Mouse (Mus musculus) lung, embryonic 15.5 days (tissue): ENCODE measurements around the gene Phc2. TPM values are rescaled to one million over a fixed set of nuclear protein-coding genes. Genes with fewer than 3 reads are reported as not detected.

Experiments
- ATAC-seq: fragments of 200-750 bp; cut with Nextera tagmentation; 2 replicates; pipeline ENCODE4 v1.8.0; 2017; ENCODE audit warnings: moderate number of reproducible peaks, borderline replicate concordance; ENCODE audit not compliant: low FRiP score, low TSS enrichment; ENCODE audit errors: extremely low read depth
- H3K27ac ChIP-seq: fragments of 300-500 bp; sonication (generic); 2 replicates; pipeline ENCODE4 v1.5.1; 2015; ENCODE audit warnings: moderate library complexity, mild to moderate bottlenecking, inconsistent platforms
- H3K27me3 ChIP-seq: fragments of 300-500 bp; sonication (generic); 2 replicates; pipeline ENCODE4 v1.6.1; 2015; ENCODE audit warnings: inconsistent platforms
- H3K36me3 ChIP-seq: fragments of 300-500 bp; sonication (generic); 2 replicates; pipeline ENCODE4 v1.6.1; 2015; ENCODE audit warnings: inconsistent platforms
- H3K4me1 ChIP-seq: fragments of 300-500 bp; sonication (generic); 2 replicates; pipeline ENCODE4 v1.6.1; 2015; ENCODE audit warnings: inconsistent platforms
- H3K4me2 ChIP-seq: fragments of 300-500 bp; sonication (generic); 2 replicates; pipeline ENCODE4 v1.6.1; 2015; ENCODE audit warnings: inconsistent platforms, mild to moderate bottlenecking, moderate library complexity
- H3K4me3 ChIP-seq: fragments of 300-500 bp; sonication (generic); 2 replicates; pipeline ENCODE4 v1.5.1; 2015; ENCODE audit warnings: mild to moderate bottlenecking, inconsistent platforms
- H3K9ac ChIP-seq: fragments of 300-500 bp; sonication (generic); 2 replicates; pipeline ENCODE4 v1.6.1; 2015; ENCODE audit warnings: inconsistent platforms
- H3K9me3 ChIP-seq: fragments of 300-500 bp; sonication (generic); 2 replicates; pipeline ENCODE4 v1.6.1; 2016; ENCODE audit warnings: inconsistent platforms
- WGBS: fragments of 180-500 bp; shearing (Covaris S2); methylation state at CpG from one replicate; pipeline ENCODE4 v1.1.7; 2015; 5-methylcytosine and 5-hydroxymethylcytosine counted together
- polyA plus RNA-seq: library from polyadenylated mRNA; unstranded; fragments of >200 nt; fragmentation: Nextera tagmentation; extraction: Ambion mirVana; gene quantifications from 2 replicates; pipeline ENCODE4 v1.2.1, GENCODE M21; 2015

The Phc2 gene
- polyA plus RNA-seq, 1 experiment from 2014 or later: 83.5 TPM

GRCm38 (mm10) chr4:128711455-128712135, 57.1 kb downstream of the Phc2 start:
- 7% methylated on average over 24 of the region's 24 CpGs for WGBS
- Histone ChIP-seq H3K9ac (peak overlapping the region; percentile 31), H3K4me1 (peaks cover 45% of the 10 kb centered on the region), H3K4me3 (peak overlapping the region; percentile 30), H3K36me3 (no peaks in the 10 kb centered on the region), H3K9me3 (no peaks in the 10 kb centered on the region), H3K27me3 (no peaks in the 10 kb centered on the region), H3K4me2 (peak overlapping the region; percentile 62), H3K27ac (peak overlapping the region; percentile 1; the same call in 1 of the 2 replicates)
- ATAC-seq: peak; percentile 49; the same call in 1 of the 2 replicates

- no peaks in the 10 kb centered on the region for H3K9me3 ChIP-seq
- peak overlapping the region; percentile 31; the same call in 1 of the 2 replicates for H3K9ac ChIP-seq
- ATAC-seq: no peak
- peak overlapping the region; percentile 30 for H3K4me3 ChIP-seq
- 0 out of 2 replicates have a peak overlapping the region, but pooled peaks have one; percentile 1 for H3K27ac ChIP-seq
- no peaks in the 10 kb centered on the region for H3K27me3 ChIP-seq
- H3K4me2 ChIP-seq: peak overlapping the region; percentile 62
- WGBS: 57% methylated on average over 13 of the region's 13 CpGs
- H3K36me3 ChIP-seq: no peaks in the 10 kb centered on the region
- peaks cover 42% of the 10 kb centered on the region for H3K4me1 ChIP-seq
These were observed 57.7 kb downstream of the Phc2 start for GRCm38 (mm10) chr4:128712136-128712655.

- 81% methylated on average over 6 of the region's 6 CpGs for WGBS
- Histone ChIP-seq H3K4me3 (no peak overlapping the region), H3K27me3 (no peaks in the 10 kb centered on the region), H3K36me3 (no peaks in the 10 kb centered on the region), H3K9me3 (no peaks in the 10 kb centered on the region), H3K9ac (no peak overlapping the region), H3K4me2 (no peak overlapping the region), H3K27ac (no peak overlapping the region), H3K4me1 (peaks cover 42% of the 10 kb centered on the region)
- no peak for ATAC-seq
These were observed 58.4 kb downstream of the Phc2 start for GRCm38 (mm10) chr4:128712941-128713340.

GRCm38 (mm10) chr4:128715241-128716204, 61.0 kb downstream of the Phc2 start:
- Histone ChIP-seq H3K36me3 (no peaks in the 10 kb centered on the region), H3K27me3 (no peaks in the 10 kb centered on the region), H3K4me3 (no peak overlapping the region), H3K4me2 (peak overlapping the region; percentile 39), H3K4me1 (peaks cover 57% of the 10 kb centered on the region), H3K9me3 (no peaks in the 10 kb centered on the region), H3K27ac (peak overlapping the region; percentile 88), H3K9ac (no peak overlapping the region)
- peak; percentile 78 for ATAC-seq
- 7% methylated on average over 14 of the region's 14 CpGs for WGBS

GRCm38 (mm10) chr4:128716279-128716678, 61.8 kb downstream of the Phc2 start:
- ATAC-seq: no peak
- Histone ChIP-seq H3K4me3 (no peak overlapping the region), H3K4me1 (peaks cover 59% of the 10 kb centered on the region), H3K9me3 (no peaks in the 10 kb centered on the region), H3K4me2 (peak overlapping the region; percentile 39), H3K27me3 (no peaks in the 10 kb centered on the region), H3K27ac (peak overlapping the region; percentile 88), H3K9ac (no peak overlapping the region), H3K36me3 (no peaks in the 10 kb centered on the region)
- 27% methylated on average over 4 of the region's 4 CpGs for WGBS

- H3K27me3 ChIP-seq: no peaks in the 10 kb centered on the region
- no peaks in the 10 kb centered on the region for H3K36me3 ChIP-seq
- H3K27ac ChIP-seq: peak overlapping the region; percentile 88
- H3K9ac ChIP-seq: no peak overlapping the region
- H3K4me1 ChIP-seq: peaks cover 59% of the 10 kb centered on the region
- H3K9me3 ChIP-seq: no peaks in the 10 kb centered on the region
- 48% methylated on average over 9 of the region's 9 CpGs for WGBS
- no peak overlapping the region for H3K4me2 ChIP-seq
- H3K4me3 ChIP-seq: no peak overlapping the region
- no peak for ATAC-seq
These were observed 62.2 kb downstream of the Phc2 start for GRCm38 (mm10) chr4:128716731-128717130.

GRCm38 (mm10) chr4:128720110-128720509, 65.6 kb downstream of the Phc2 start:
- no peak overlapping the region for H3K4me2 ChIP-seq
- no peak overlapping the region for H3K9ac ChIP-seq
- peak overlapping the region; percentile 80 for H3K27ac ChIP-seq
- 3% methylated on average over 5 of the region's 5 CpGs for WGBS
- peaks cover 48% of the 10 kb centered on the region for H3K4me1 ChIP-seq
- no peaks in the 10 kb centered on the region for H3K9me3 ChIP-seq
- H3K36me3 ChIP-seq: no peaks in the 10 kb centered on the region
- no peak overlapping the region for H3K4me3 ChIP-seq
- ATAC-seq: peak; percentile 80
- no peaks in the 10 kb centered on the region for H3K27me3 ChIP-seq

GRCm38 (mm10) chr4:128721061-128721648, 66.7 kb downstream of the Phc2 start:
- 73% methylated on average over 9 of the region's 9 CpGs for WGBS
- H3K9me3 ChIP-seq: no peaks in the 10 kb centered on the region
- H3K4me2 ChIP-seq: no peak overlapping the region
- no peaks in the 10 kb centered on the region for H3K36me3 ChIP-seq
- no peak for ATAC-seq
- peaks cover 38% of the 10 kb centered on the region for H3K4me1 ChIP-seq
- H3K4me3 ChIP-seq: no peak overlapping the region
- H3K27ac ChIP-seq: no peak overlapping the region
- no peak overlapping the region for H3K9ac ChIP-seq
- H3K27me3 ChIP-seq: no peaks in the 10 kb centered on the region

- Histone ChIP-seq H3K9ac (no peak overlapping the region), H3K4me2 (no peak overlapping the region), H3K4me3 (no peak overlapping the region), H3K36me3 (no peaks in the 10 kb centered on the region), H3K27ac (no peak overlapping the region), H3K27me3 (no peaks in the 10 kb centered on the region), H3K4me1 (peaks cover 32% of the 10 kb centered on the region), H3K9me3 (no peaks in the 10 kb centered on the region)
- no peak for ATAC-seq
- 74% methylated on average over 4 of the region's 4 CpGs for WGBS
These were observed 67.3 kb downstream of the Phc2 start for GRCm38 (mm10) chr4:128721761-128722160.

- Histone ChIP-seq H3K4me3 (no peak overlapping the region), H3K9me3 (no peaks in the 10 kb centered on the region), H3K4me1 (peaks cover 35% of the 10 kb centered on the region), H3K9ac (no peak overlapping the region), H3K27ac (no peak overlapping the region), H3K27me3 (no peaks in the 10 kb centered on the region), H3K36me3 (no peaks in the 10 kb centered on the region), H3K4me2 (no peak overlapping the region)
- WGBS: 97% methylated on average over 6 of the region's 8 CpGs
- ATAC-seq: no peak
These were observed 68.4 kb downstream of the Phc2 start for GRCm38 (mm10) chr4:128722932-128723331.

- H3K27ac ChIP-seq: no peak overlapping the region
- no peak overlapping the region for H3K9ac ChIP-seq
- no peaks in the 10 kb centered on the region for H3K9me3 ChIP-seq
- no peak overlapping the region for H3K4me2 ChIP-seq
- no peaks in the 10 kb centered on the region for H3K27me3 ChIP-seq
- ATAC-seq: no peak
- H3K4me3 ChIP-seq: no peak overlapping the region
- H3K4me1 ChIP-seq: peaks cover 35% of the 10 kb centered on the region
- 81% methylated on average over 13 of the region's 13 CpGs for WGBS
- H3K36me3 ChIP-seq: no peaks in the 10 kb centered on the region
These were observed 68.9 kb downstream of the Phc2 start for GRCm38 (mm10) chr4:128723431-128723830.
